Mouse (Mus musculus): ENCODE measurements around the gene Lsamp. TPM values are rescaled to one million over a fixed set of nuclear protein-coding genes. Genes with fewer than 3 reads are reported as not detected.

Gene Lsamp
- polyA plus RNA-seq, 1 experiment, result not detected

DNA sequence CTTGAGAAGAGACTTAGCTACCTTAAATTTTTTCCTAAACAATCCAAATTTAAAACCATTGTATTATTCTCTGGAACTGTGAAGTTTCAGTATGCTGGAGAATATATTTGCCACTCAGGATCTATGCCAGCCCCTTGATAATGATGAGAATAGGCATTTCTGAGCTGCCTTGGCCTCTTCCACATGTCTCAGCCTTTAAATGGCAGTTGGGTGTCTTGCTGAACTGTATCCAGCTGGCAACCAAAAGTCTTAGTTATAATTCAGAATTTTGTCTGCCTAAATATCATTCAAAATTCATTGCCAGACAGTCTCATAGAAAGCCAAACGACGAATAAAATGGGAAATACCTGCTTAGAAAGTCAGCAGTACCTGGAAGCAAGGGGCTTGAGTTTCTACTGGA is 332.0 kb downstream of the Lsamp start:
- TF ChIP-seq CEBPB (IDR thresholded peaks at IDR 0.05; ENCODE audit: insufficient read depth, poor library complexity, severe bottlenecking) (no peak), POLR2A (IDR thresholded peaks at IDR 0.05; ENCODE audit: insufficient read length, low read depth) (no peak), MAX (IDR thresholded peaks at IDR 0.05; ENCODE audit: low read depth) (no peak), E2F4 (IDR thresholded peaks at IDR 0.05; ENCODE audit: insufficient read depth) (no peak), MYOD1 (IDR thresholded peaks at IDR 0.05; ENCODE audit: control insufficient read depth in 1 of 3, insufficient read length in 2 of 3, low read depth in 2 of 3) (no peak), REST (IDR thresholded peaks at IDR 0.05; ENCODE audit: insufficient read depth, insufficient read length) (no peak), TCF12 (IDR thresholded peaks at IDR 0.05; ENCODE audit: insufficient read depth, poor library complexity, severe bottlenecking) (no peak), TCF3 (IDR thresholded peaks at IDR 0.05; ENCODE audit: insufficient read length, low read depth) (no peak), USF1 (IDR thresholded peaks at IDR 0.05; ENCODE audit: low read depth) (no peak), MYOG (IDR thresholded peaks at IDR 0.05; ENCODE audit: control insufficient read depth in 1 of 3, insufficient read depth in 1 of 3, insufficient read length in 2 of 3, low read depth in 2 of 3) (no peak), SRF (IDR thresholded peaks at IDR 0.05; ENCODE audit: control insufficient read depth, insufficient read length, low read depth) (no peak), POLR2AphosphoS2 (IDR thresholded peaks at IDR 0.05; ENCODE audit: insufficient read length, low read depth) (no peak)
- Histone ChIP-seq H3K4me3 (no peak overlapping the region), H3K4me2 (ENCODE audit: low read depth) (no peak overlapping the region), H3ac (ENCODE audit: control insufficient read depth, insufficient read length) (no peak overlapping the region), H3K27me3 (ENCODE audit: control insufficient read depth, insufficient read depth, insufficient read length) (no peaks in the 10 kb centered on the region), H3K79me2 (ENCODE audit: control insufficient read depth, insufficient read depth) (no peaks in the 10 kb centered on the region), H3K36me3 (ENCODE audit: control insufficient read depth, insufficient read depth) (no peaks in the 10 kb centered on the region)

DNA sequence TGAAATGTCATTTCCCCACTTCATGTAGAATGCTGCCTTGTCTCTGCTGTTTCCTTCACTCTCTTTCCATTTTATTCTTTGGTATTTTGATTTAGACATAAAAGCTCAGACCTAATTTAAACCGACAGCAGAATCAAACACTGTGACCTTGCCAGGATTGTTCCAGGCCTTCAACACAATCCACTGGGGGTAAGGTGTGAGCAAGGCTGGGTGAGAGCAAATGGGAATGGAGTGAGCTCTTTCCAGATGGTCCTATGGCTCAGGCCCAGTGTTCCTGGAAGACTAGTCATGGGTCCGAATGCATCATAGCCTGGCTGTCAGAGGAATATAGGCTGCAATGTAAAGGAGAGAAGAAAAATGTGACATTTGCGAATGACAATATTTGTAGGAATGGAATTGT is 340.6 kb downstream of the Lsamp start:
- Histone ChIP-seq H3K4me3 (no peak overlapping the region), H3K4me2 (ENCODE audit: low read depth) (no peak overlapping the region), H3K27me3 (ENCODE audit: control insufficient read depth, insufficient read depth, insufficient read length) (no peaks in the 10 kb centered on the region), H3K79me2 (ENCODE audit: control insufficient read depth, insufficient read depth) (no peaks in the 10 kb centered on the region), H3ac (ENCODE audit: control insufficient read depth, insufficient read length) (no peak overlapping the region), H3K36me3 (ENCODE audit: control insufficient read depth, insufficient read depth) (no peaks in the 10 kb centered on the region)
- no peak for TF ChIP-seq POLR2AphosphoS2 (IDR thresholded peaks at IDR 0.05; ENCODE audit: insufficient read length, low read depth)
- TF ChIP-seq MAX (IDR thresholded peaks at IDR 0.05; ENCODE audit: low read depth), result no peak
- TF ChIP-seq USF1 (IDR thresholded peaks at IDR 0.05; ENCODE audit: low read depth), result no peak
- TF ChIP-seq TCF3 (IDR thresholded peaks at IDR 0.05; ENCODE audit: insufficient read length, low read depth), result no peak
- no peak for TF ChIP-seq SRF (IDR thresholded peaks at IDR 0.05; ENCODE audit: control insufficient read depth, insufficient read length, low read depth)
- TF ChIP-seq REST (IDR thresholded peaks at IDR 0.05; ENCODE audit: insufficient read depth, insufficient read length), result no peak

DNA sequence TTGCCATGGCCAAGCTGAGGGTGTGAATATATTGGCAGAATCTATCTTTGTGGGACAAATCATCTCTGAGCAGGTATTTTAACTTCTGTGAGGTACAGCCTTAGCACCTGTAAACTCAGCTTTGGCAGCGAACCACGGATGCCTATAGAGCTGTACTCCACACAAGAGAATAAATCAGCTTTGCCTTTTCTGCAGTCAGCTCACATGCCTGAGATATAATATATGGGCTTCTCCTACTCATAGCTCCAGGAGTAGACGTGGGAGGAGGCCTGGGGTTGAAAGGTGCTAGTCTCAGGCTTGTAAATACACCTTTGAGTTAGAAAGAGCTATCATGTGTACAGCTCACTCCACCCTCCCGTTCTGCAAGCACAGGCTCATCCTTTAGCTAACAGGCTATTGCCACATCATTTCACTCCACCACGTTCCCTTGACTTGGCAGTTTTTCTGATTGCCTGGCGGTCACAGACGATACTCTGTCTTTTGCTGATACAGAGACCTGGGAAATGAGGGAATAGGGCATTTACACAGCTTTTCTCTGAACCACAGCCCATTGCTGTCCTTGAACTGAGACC is 344.2 kb downstream of the Lsamp start:
- no peak for TF ChIP-seq E2F4 (IDR thresholded peaks at IDR 0.05; ENCODE audit: insufficient read depth)
- no peak for TF ChIP-seq CEBPB (IDR thresholded peaks at IDR 0.05; ENCODE audit: insufficient read depth, poor library complexity, severe bottlenecking)
- TF ChIP-seq MYOD1 (IDR thresholded peaks at IDR 0.05; ENCODE audit: control insufficient read depth in 1 of 3, insufficient read length in 2 of 3, low read depth in 2 of 3), result no peak
- no peak for TF ChIP-seq TCF3 (IDR thresholded peaks at IDR 0.05; ENCODE audit: insufficient read length, low read depth)
- TF ChIP-seq USF1 (IDR thresholded peaks at IDR 0.05; ENCODE audit: low read depth), result no peak
- TF ChIP-seq POLR2AphosphoS2 (IDR thresholded peaks at IDR 0.05; ENCODE audit: insufficient read length, low read depth), result no peak
- TF ChIP-seq SRF (IDR thresholded peaks at IDR 0.05; ENCODE audit: control insufficient read depth, insufficient read length, low read depth), result no peak
- no peak for TF ChIP-seq MYOG (IDR thresholded peaks at IDR 0.05; ENCODE audit: control insufficient read depth in 1 of 3, insufficient read depth in 1 of 3, insufficient read length in 2 of 3, low read depth in 2 of 3)
- TF ChIP-seq MAX (IDR thresholded peaks at IDR 0.05; ENCODE audit: low read depth), result no peak
- no peak for TF ChIP-seq TCF12 (IDR thresholded peaks at IDR 0.05; ENCODE audit: insufficient read depth, poor library complexity, severe bottlenecking)
- no peak for TF ChIP-seq REST (IDR thresholded peaks at IDR 0.05; ENCODE audit: insufficient read depth, insufficient read length)
- no peak for TF ChIP-seq POLR2A (IDR thresholded peaks at IDR 0.05; ENCODE audit: insufficient read length, low read depth)
- H3ac ChIP-seq (ENCODE audit: control insufficient read depth, insufficient read length), result no peak overlapping the region

GRCm38 (mm10) chr16:40369677-40370076 is 385.5 kb downstream of the Lsamp start:
- TF ChIP-seq REST (IDR thresholded peaks at IDR 0.05; ENCODE audit: insufficient read depth, insufficient read length) (no peak), USF1 (IDR thresholded peaks at IDR 0.05; ENCODE audit: low read depth) (no peak), MAX (IDR thresholded peaks at IDR 0.05; ENCODE audit: low read depth) (no peak), MYOG (IDR thresholded peaks at IDR 0.05; ENCODE audit: control insufficient read depth in 1 of 3, insufficient read depth in 1 of 3, insufficient read length in 2 of 3, low read depth in 2 of 3) (no peak), POLR2AphosphoS2 (IDR thresholded peaks at IDR 0.05; ENCODE audit: insufficient read length, low read depth) (no peak), MYOD1 (IDR thresholded peaks at IDR 0.05; ENCODE audit: control insufficient read depth in 1 of 3, insufficient read length in 2 of 3, low read depth in 2 of 3) (no peak), SRF (IDR thresholded peaks at IDR 0.05; ENCODE audit: control insufficient read depth, insufficient read length, low read depth) (no peak), TCF12 (IDR thresholded peaks at IDR 0.05; ENCODE audit: insufficient read depth, poor library complexity, severe bottlenecking) (no peak), POLR2A (IDR thresholded peaks at IDR 0.05; ENCODE audit: insufficient read length, low read depth) (no peak), CEBPB (IDR thresholded peaks at IDR 0.05; ENCODE audit: insufficient read depth, poor library complexity, severe bottlenecking) (no peak), TCF3 (IDR thresholded peaks at IDR 0.05; ENCODE audit: insufficient read length, low read depth) (no peak)
- Histone ChIP-seq H3K4me3 (no peak overlapping the region), H3K4me2 (ENCODE audit: low read depth) (no peak overlapping the region), H3K79me2 (ENCODE audit: control insufficient read depth, insufficient read depth) (no peaks in the 10 kb centered on the region), H3ac (ENCODE audit: control insufficient read depth, insufficient read length) (no peak overlapping the region), H3K36me3 (ENCODE audit: control insufficient read depth, insufficient read depth) (no peaks in the 10 kb centered on the region), H3K27me3 (ENCODE audit: control insufficient read depth, insufficient read depth, insufficient read length) (no peaks in the 10 kb centered on the region)

More for the DNA sequence above, 344.2 kb downstream of the Lsamp start:
- Histone ChIP-seq H3K4me2 (ENCODE audit: low read depth) (no peak overlapping the region), H3K27me3 (ENCODE audit: control insufficient read depth, insufficient read depth, insufficient read length) (no peaks in the 10 kb centered on the region), H3K36me3 (ENCODE audit: control insufficient read depth, insufficient read depth) (no peaks in the 10 kb centered on the region), H3K4me3 (no peak overlapping the region), H3K79me2 (ENCODE audit: control insufficient read depth, insufficient read depth) (no peaks in the 10 kb centered on the region)
